10 mouse cellular contexts compared by ENCODE assay signal in genomic region chr1:25827436-25827835, GRCm38 (mm10). TPM values are rescaled to one million over a fixed set of nuclear protein-coding genes. Genes with fewer than 3 reads are reported as not detected.
DNase-seq lines count a peak whose midpoint lies in the region; ATAC-seq lines count a peak whose summit lies in the region.
"Had no signal": no experiment of that assay in that cellular context is flagged by ENCODE, and none has a peak within 500 bp of the region (broad histone marks: within the 10 kb centered on the region; RNA-seq: fewer than 3 reads in every experiment).

No protein-coding gene starts in this region.

- no peak overlapping the region for H3K9ac ChIP-seq in forebrain, embryonic 12.5 days
- peak overlapping the region; percentile 37 for H3K9ac ChIP-seq in midbrain, embryonic 12.5 days (replicated peaks)
- no peak overlapping the region for H3K9ac ChIP-seq in heart, embryonic 11.5 days (ENCODE audit: low read depth, low read length)
- H3K9ac ChIP-seq: liver, embryonic 15.5 days had no signal

- no peak for ATAC-seq in forebrain, embryonic 12.5 days (ENCODE audit: low FRiP score)
- ATAC-seq in midbrain, embryonic 12.5 days (ENCODE audit: low FRiP score, low read depth) = no peak
- ATAC-seq in heart, embryonic 11.5 days (replicated peaks; ENCODE audit: insufficient number of reproducible peaks, low FRiP score, low TSS enrichment) = no peak
- ATAC-seq in inflammation-experienced regulatory T-cells, adult 6 months = no peak

- no peaks in the 10 kb centered on the region for H3K9me3 ChIP-seq in forebrain, embryonic 12.5 days
- H3K9me3 ChIP-seq in midbrain, embryonic 12.5 days = no peaks in the 10 kb centered on the region
- no peaks in the 10 kb centered on the region for H3K9me3 ChIP-seq in heart, embryonic 11.5 days (replicated peaks; ENCODE audit: control insufficient read depth, low read length)
- H3K9me3 ChIP-seq: liver, embryonic 15.5 days had no signal

- H3K27me3 ChIP-seq in forebrain, embryonic 12.5 days = no peaks in the 10 kb centered on the region
- no peaks in the 10 kb centered on the region for H3K27me3 ChIP-seq in midbrain, embryonic 12.5 days
- H3K27me3 ChIP-seq in heart, embryonic 11.5 days (ENCODE audit: control insufficient read depth, insufficient read depth, low read length) = peaks cover 32% of the 10 kb centered on the region

- peaks cover 55% of the 10 kb centered on the region for H3K4me1 ChIP-seq in forebrain, embryonic 12.5 days
- peaks cover 42% of the 10 kb centered on the region for H3K4me1 ChIP-seq in midbrain, embryonic 12.5 days
- no peaks in the 10 kb centered on the region for H3K4me1 ChIP-seq in heart, embryonic 11.5 days (ENCODE audit: control insufficient read depth, insufficient read depth, low read length)
- H3K4me1 ChIP-seq: liver, embryonic 15.5 days had no signal

- H3K4me2 ChIP-seq in forebrain, embryonic 12.5 days = peak overlapping the region; percentile 67
- peak overlapping the region; percentile 64 for H3K4me2 ChIP-seq in midbrain, embryonic 12.5 days (replicated peaks)
- H3K4me2 ChIP-seq in heart, embryonic 11.5 days = no peak overlapping the region
- H3K4me2 ChIP-seq: liver, embryonic 15.5 days had no signal

- H3K36me3 ChIP-seq in forebrain, embryonic 12.5 days (replicated peaks) = no peaks in the 10 kb centered on the region
- H3K36me3 ChIP-seq in midbrain, embryonic 12.5 days = no peaks in the 10 kb centered on the region
- no peaks in the 10 kb centered on the region for H3K36me3 ChIP-seq in heart, embryonic 11.5 days (ENCODE audit: control insufficient read depth, insufficient read depth, low read length)
- H3K36me3 ChIP-seq: G1E; liver, embryonic 15.5 days had no signal

- H3K27ac ChIP-seq in forebrain, embryonic 12.5 days = no peak overlapping the region
- no peak overlapping the region for H3K27ac ChIP-seq in midbrain, embryonic 12.5 days (replicated peaks)
- H3K27ac ChIP-seq in heart, embryonic 11.5 days (ENCODE audit: low read depth, low read length) = no peak overlapping the region
- H3K27ac ChIP-seq: liver, embryonic 15.5 days had no signal

- DNase-seq in right cerebral cortex, adult 2 months (ENCODE audit: low spot score in 2 of 2) = peak; percentile 25 to 60
- DNase-seq in right cerebral cortex, postnatal 4 days = no peak
- no peak for DNase-seq in heart, postnatal 4 days
- DNase-seq: adrenal gland, adult 2 months had no signal

- H3K4me3 ChIP-seq in forebrain, embryonic 12.5 days (replicated peaks) = peak overlapping the region; percentile 66
- peak overlapping the region; percentile 66 for H3K4me3 ChIP-seq in midbrain, embryonic 12.5 days
- no peak overlapping the region for H3K4me3 ChIP-seq in heart, embryonic 11.5 days (ENCODE audit: low read depth, low read length)
- H3K4me3 ChIP-seq: liver, embryonic 15.5 days had no signal

- whole genome bisulfite sequencing in forebrain, embryonic 12.5 days = 68% methylated on average over 9 of the region's 9 CpGs
- 45% methylated on average over 9 of the region's 9 CpGs for WGBS in midbrain, embryonic 12.5 days
- 59% methylated on average over 9 of the region's 9 CpGs for WGBS in heart, embryonic 11.5 days (ENCODE audit: insufficient replicate concordance)

RNA-seq across cellular contexts. Expression of gene Adgrb3, which starts 2.1 kb away (rescaled TPM):
- polyA plus RNA-seq in forebrain, embryonic 12.5 days (2016; fragmentation: Nextera tagmentation; extraction: Ambion mirVana) = 16.8 and 18.0 TPM in 2 replicates
- polyA plus RNA-seq in midbrain, embryonic 12.5 days (2016; fragmentation: Nextera tagmentation; extraction: Ambion mirVana) = 22.0 and 23.7 TPM in 2 replicates
- 0.49 and 0.89 TPM in 2 replicates for polyA plus RNA-seq in heart, embryonic 11.5 days (2014; fragmentation: Nextera tagmentation; extraction: Ambion mirVana)
- under 1 TPM; 0.12 to 0.23 (median 0.15) TPM for polyA plus RNA-seq in inflammation-experienced regulatory T-cells, adult 6 months (2017; shearing (Covaris generic))
- total RNA-seq in heart, postnatal 4 days (2021) = under 1 TPM; 0.07 to 0.18 TPM
- polyA plus RNA-seq: G1E had no signal

Comparison
In these comparisons a context has a peak if more than half of its experiments do, and no peak if none do; other contexts are left out.
1. DNase-seq: peak in right cerebral cortex, adult 2 months (2 of 2); none in right cerebral cortex, postnatal 4 days (single experiment) and heart, postnatal 4 days (single experiment).